Mouse (Mus musculus) heart, embryonic 15.5 days (tissue): ENCODE measurements around the gene Fer1l4. TPM values are rescaled to one million over a fixed set of nuclear protein-coding genes. Genes with fewer than 3 reads are reported as not detected.

Experiments
- polyA plus RNA-seq: library from polyadenylated mRNA; unstranded; fragments of >200 nt; fragmentation: Nextera tagmentation; extraction: Ambion mirVana; gene quantifications from 2 replicates; pipeline ENCODE4 v1.2.1, GENCODE M21; 2015

The Fer1l4 gene
- polyA plus RNA-seq, 1 experiment from 2014 or later = not detected

Other genes starting within 250 kb of the Fer1l4 start
- gene BC029722, start 233.5 kb downstream of the Fer1l4 start, polyA plus RNA-seq = 14.8 and 16.8 TPM in 2 replicates
- gene Eif6, start 226.0 kb downstream of the Fer1l4 start, polyA plus RNA-seq = 107 and 132 TPM in 2 replicates
- gene Fam83c, start 218.1 kb downstream of the Fer1l4 start, polyA plus RNA-seq = 0.05 and 0.08 TPM in 2 replicates
- 114 and 134 TPM in 2 replicates for gene Uqcc1, start 122.6 kb downstream of the Fer1l4 start, polyA plus RNA-seq
- not detected in 2 replicates for gene Gm15557, start 112.2 kb downstream of the Fer1l4 start, polyA plus RNA-seq
- gene Gdf5, start 107.6 kb downstream of the Fer1l4 start, polyA plus RNA-seq = 0.30 and 0.61 TPM in 2 replicates
- gene Cep250, start 96.5 kb downstream of the Fer1l4 start, polyA plus RNA-seq = 7.7 and 11.0 TPM in 2 replicates
- 0.63 and 1.2 TPM in 2 replicates for gene 6430550D23Rik, start 45.0 kb downstream of the Fer1l4 start, polyA plus RNA-seq
- 126 and 184 TPM in 2 replicates for gene Ergic3, start 44.9 kb downstream of the Fer1l4 start, polyA plus RNA-seq
- 1.9 TPM in 2 replicates for gene Spag4, start 12.2 kb upstream of the Fer1l4 start, polyA plus RNA-seq
- gene Cpne1, start 59.0 kb upstream of the Fer1l4 start, polyA plus RNA-seq = 22.7 and 30.1 TPM in 2 replicates
- 14.0 and 18.1 TPM in 2 replicates for gene Rbm12, start 59.0 kb upstream of the Fer1l4 start, polyA plus RNA-seq
- 10.5 and 11.6 TPM in 2 replicates for gene Gm28036, start 74.1 kb upstream of the Fer1l4 start, polyA plus RNA-seq
- gene Romo1, start 91.1 kb upstream of the Fer1l4 start, polyA plus RNA-seq = 324 and 427 TPM in 2 replicates
- gene Nfs1, start 91.2 kb upstream of the Fer1l4 start, polyA plus RNA-seq = 58.2 and 63.4 TPM in 2 replicates
- gene Rbm39, start 127.3 kb upstream of the Fer1l4 start, polyA plus RNA-seq = 360 and 407 TPM in 2 replicates
- gene Phf20, start 143.5 kb upstream of the Fer1l4 start, polyA plus RNA-seq = 41.5 and 53.9 TPM in 2 replicates